Comparison of ENCODE assay signal across 8 mouse cellular contexts in the genomic region with DNA sequence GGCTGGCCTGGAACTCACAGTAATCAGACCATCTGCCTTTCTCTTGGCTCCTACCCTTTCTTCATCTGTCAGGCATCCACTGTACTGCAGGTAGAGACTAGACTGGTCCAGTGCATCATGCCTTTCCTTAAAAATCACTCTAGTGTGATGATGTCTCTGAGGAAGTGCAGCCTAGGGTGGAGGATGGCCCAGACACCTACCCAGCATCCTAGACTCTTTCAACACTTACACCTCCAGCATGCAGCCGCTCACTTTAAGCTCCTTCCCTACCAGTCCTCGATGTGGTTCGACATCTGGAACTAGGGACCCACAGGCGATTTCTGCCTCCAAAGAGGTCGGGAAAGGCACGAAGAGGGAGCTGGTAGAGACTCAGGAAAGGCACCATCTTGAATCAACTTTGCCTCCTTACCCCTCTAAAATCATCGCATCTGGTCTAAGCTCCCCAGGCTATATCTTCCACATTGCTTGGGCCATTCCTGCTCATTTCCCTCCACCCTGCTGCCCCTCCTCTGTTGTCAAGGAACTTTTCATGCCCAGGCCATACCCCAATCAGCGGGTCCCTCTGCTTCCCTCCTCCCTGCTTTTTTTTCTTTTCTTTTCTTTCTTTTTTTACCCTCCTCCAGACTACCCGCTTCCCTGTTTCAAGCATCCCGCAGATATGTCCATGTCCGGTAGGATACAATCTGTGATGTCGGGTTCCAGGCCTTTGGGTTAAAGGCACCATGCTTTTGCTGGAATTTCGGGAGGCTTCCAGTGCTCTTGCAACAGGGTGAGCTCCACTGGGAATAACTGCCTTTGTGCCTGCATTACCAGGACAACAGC. TPM values are rescaled to one million over a fixed set of nuclear protein-coding genes. Genes with fewer than 3 reads are reported as not detected.
A peak's percentile ranks its signal among the peaks of the same experiment; 100 is the strongest.
DNase-seq lines count a peak whose midpoint lies in the region; ATAC-seq and TF ChIP-seq lines count a peak whose summit lies in the region.

No protein-coding gene starts in this region.

- peak; percentile 39; the same call in 1 of the 2 replicates for ATAC-seq in liver, embryonic 14.5 days (ENCODE audit: insufficient read depth)
- ATAC-seq in activated CD4-positive, CD25-positive, alpha-beta regulatory T cell, adult 4 months, result no peak

- H3K4me1 ChIP-seq in forebrain, embryonic 10.5 days, result peaks cover 4% of the 10 kb centered on the region; the same call in 1 of the 2 replicates
- peaks cover 0 to 4% of the 10 kb centered on the region in 2 experiments; a peak in 2 of 4 replicates for H3K4me1 ChIP-seq in liver, embryonic 14.5 days (replicated peaks; ENCODE audit: control insufficient read depth in 2 of 2, insufficient read depth in 2 of 2, low read length in 1 of 2)

- TF ChIP-seq EP300 in liver, embryonic 14.5 days (IDR thresholded peaks at IDR 0.05; ENCODE audit: low read depth), result no peak

- H3K9ac ChIP-seq in liver, embryonic 14.5 days (replicated peaks), result peak overlapping the region; percentile 66

- TF ChIP-seq CTCF in gastrocnemius, adult 2 months (IDR thresholded peaks at IDR 0.05), result no peak
- no peak for TF ChIP-seq CTCF in liver, embryonic 14.5 days (IDR thresholded peaks at IDR 0.05; ENCODE audit: low read depth)

- no peaks in the 10 kb centered on the region for H3K27me3 ChIP-seq in forebrain, embryonic 10.5 days (ENCODE audit: poor library complexity, severe bottlenecking)
- no peaks in the 10 kb centered on the region for H3K27me3 ChIP-seq in liver, embryonic 14.5 days (ENCODE audit: control insufficient read depth, insufficient read depth, low read length)

- no peaks in the 10 kb centered on the region for H3K36me3 ChIP-seq in forebrain, embryonic 10.5 days (replicated peaks)
- no peaks in the 10 kb centered on the region for H3K36me3 ChIP-seq in liver, embryonic 14.5 days (replicated peaks; ENCODE audit: control insufficient read depth, insufficient read depth, low read depth)

- H3K9me3 ChIP-seq in forebrain, embryonic 10.5 days, result no peaks in the 10 kb centered on the region; the same call in 1 of the 2 replicates
- no peaks in the 10 kb centered on the region for H3K9me3 ChIP-seq in liver, embryonic 14.5 days (ENCODE audit: control insufficient read depth, low read length)

- peak overlapping the region; percentile 79 for H3K4me3 ChIP-seq in gastrocnemius, adult 2 months
- peak overlapping the region; percentile 56 for H3K4me3 ChIP-seq in forebrain, embryonic 10.5 days
- peak overlapping the region; percentile 60 to 84 for H3K4me3 ChIP-seq in liver, embryonic 14.5 days (ENCODE audit: insufficient read depth in 1 of 2, low read depth in 2 of 2, low read length in 2 of 2)

- 27% methylated on average over 13 of the region's 13 CpGs for WGBS in forebrain, embryonic 10.5 days
- WGBS in liver, embryonic 14.5 days (ENCODE audit: insufficient replicate concordance), result 18% methylated on average over 13 of the region's 13 CpGs

- no peak for DNase-seq in gastrocnemius, adult 2 months
- no peak for DNase-seq in gastrocnemius, postnatal 10 days
- DNase-seq in A20 (ENCODE audit: low read depth, low spot score), result peak; percentile 19
- no peak for DNase-seq in forebrain, embryonic 10.5 days (ENCODE audit: extremely low spot score, low spot score)
- DNase-seq in liver, embryonic 14.5 days (ENCODE audit: low read depth in 3 of 3, low spot score in 3 of 3), result no peak
- no peak for DNase-seq in adrenal gland, postnatal 25 days
- no peak for DNase-seq in layer of hippocampus, postnatal 14 days (ENCODE audit: low spot score in 2 of 2)

- peak overlapping the region; percentile 83 for H3K27ac ChIP-seq in gastrocnemius, adult 2 months
- peak overlapping the region; percentile 83 for H3K27ac ChIP-seq in forebrain, embryonic 10.5 days
- no peak overlapping the region; the same call in 1 of the 2 replicates for H3K27ac ChIP-seq in liver, embryonic 14.5 days

- H3K4me2 ChIP-seq in liver, embryonic 14.5 days (ENCODE audit: low read depth), result peak overlapping the region; percentile 76

- intact Hi-C loops in gastrocnemius, adult 2 months (cut with DNase I), result no loop called here

RNA-seq across cellular contexts. Expression of gene Lage3, which starts 0.6 kb away (rescaled TPM):
- 10 to 100 TPM; 33.9 to 37.1 TPM for total RNA-seq in gastrocnemius, adult 2 months (2021)
- 10 to 100 TPM; 40.6 to 45.2 TPM for total RNA-seq in gastrocnemius, postnatal 10 days (2021)
- 120 and 125 TPM in 2 replicates for polyA plus RNA-seq in forebrain, embryonic 10.5 days (2016; fragmentation: Nextera tagmentation; extraction: Ambion mirVana)
- 51.9 and 55.2 TPM in 2 replicates for polyA plus RNA-seq in liver, embryonic 14.5 days (2012; rRNA removed)
- 56.1 and 57.5 TPM in 2 replicates for polyA plus RNA-seq in liver, embryonic 14.5 days (2014; fragmentation: Nextera tagmentation; extraction: Ambion mirVana)
- polyA plus RNA-seq in activated CD4-positive, CD25-positive, alpha-beta regulatory T cell, adult 4 months (2017; shearing (Covaris generic)), result 10 to 100 TPM; 70.4 to 87.6 TPM
- total RNA-seq in adrenal gland, postnatal 25 days (2021), result 49.0 and 66.8 TPM in 2 replicates
- 10 to 100 TPM; 32.6 to 35.7 TPM for total RNA-seq in layer of hippocampus, postnatal 14 days (2021)

RNA-seq across cellular contexts. Expression of gene Ubl4a, which starts 20.2 kb away (rescaled TPM):
- total RNA-seq in gastrocnemius, adult 2 months (2021), result 10 to 100 TPM; 55.6 to 63.7 TPM
- 10 to 100 TPM; 51.1 to 51.7 TPM for total RNA-seq in gastrocnemius, postnatal 10 days (2021)
- polyA plus RNA-seq in forebrain, embryonic 10.5 days (2016; fragmentation: Nextera tagmentation; extraction: Ambion mirVana), result 64.3 and 67.3 TPM in 2 replicates
- 19.2 and 19.7 TPM in 2 replicates for polyA plus RNA-seq in liver, embryonic 14.5 days (2012; rRNA removed)
- polyA plus RNA-seq in liver, embryonic 14.5 days (2014; fragmentation: Nextera tagmentation; extraction: Ambion mirVana), result 45.5 and 49.1 TPM in 2 replicates
- 10 to 100 TPM; 57.4 to 70.9 TPM for polyA plus RNA-seq in activated CD4-positive, CD25-positive, alpha-beta regulatory T cell, adult 4 months (2017; shearing (Covaris generic))
- total RNA-seq in adrenal gland, postnatal 25 days (2021), result 59.6 and 60.7 TPM in 2 replicates
- total RNA-seq in layer of hippocampus, postnatal 14 days (2021), result 10 to 100 TPM; 57.5 to 59.6 TPM

RNA-seq across cellular contexts. Expression of gene Slc10a3, which starts 20.3 kb away (rescaled TPM):
- 1 to 10 TPM; 2.5 TPM for total RNA-seq in gastrocnemius, adult 2 months (2021)
- total RNA-seq in gastrocnemius, postnatal 10 days (2021), result 1 to 10 TPM; 4.8 to 5.6 TPM
- 10.6 and 12.5 TPM in 2 replicates for polyA plus RNA-seq in forebrain, embryonic 10.5 days (2016; fragmentation: Nextera tagmentation; extraction: Ambion mirVana)
- polyA plus RNA-seq in liver, embryonic 14.5 days (2012; rRNA removed), result 4.5 and 5.1 TPM in 2 replicates
- 6.5 and 6.9 TPM in 2 replicates for polyA plus RNA-seq in liver, embryonic 14.5 days (2014; fragmentation: Nextera tagmentation; extraction: Ambion mirVana)
- polyA plus RNA-seq in activated CD4-positive, CD25-positive, alpha-beta regulatory T cell, adult 4 months (2017; shearing (Covaris generic)), result 10 to 100 TPM; 22.4 to 34.2 TPM
- total RNA-seq in adrenal gland, postnatal 25 days (2021), result 18.0 and 20.4 TPM in 2 replicates
- total RNA-seq in layer of hippocampus, postnatal 14 days (2021), result 1 to 10 TPM; 1.8 to 2.0 TPM

RNA-seq across cellular contexts. Expression of gene Plxna3, which starts 24.0 kb away (rescaled TPM):
- total RNA-seq in gastrocnemius, adult 2 months (2021), result under 1 TPM; 0.15 to 0.50 TPM
- 1 to 10 TPM; 2.5 to 5.8 TPM for total RNA-seq in gastrocnemius, postnatal 10 days (2021)
- polyA plus RNA-seq in forebrain, embryonic 10.5 days (2016; fragmentation: Nextera tagmentation; extraction: Ambion mirVana), result 16.1 and 20.3 TPM in 2 replicates
- polyA plus RNA-seq in liver, embryonic 14.5 days (2012; rRNA removed), result 2.9 and 3.9 TPM in 2 replicates
- 0.51 and 1.0 TPM in 2 replicates for polyA plus RNA-seq in liver, embryonic 14.5 days (2014; fragmentation: Nextera tagmentation; extraction: Ambion mirVana)
- polyA plus RNA-seq in activated CD4-positive, CD25-positive, alpha-beta regulatory T cell, adult 4 months (2017; shearing (Covaris generic)), result 1 to 10 TPM in 1 of 2 experiments, under 1 TPM in 1; 0.74 to 2.5 TPM
- 9.9 and 21.7 TPM in 2 replicates for total RNA-seq in adrenal gland, postnatal 25 days (2021)
- 10 to 100 TPM; 41.8 to 42.3 TPM for total RNA-seq in layer of hippocampus, postnatal 14 days (2021)

RNA-seq across cellular contexts. Expression of gene Fam50a, which starts 40.0 kb away (rescaled TPM):
- total RNA-seq in gastrocnemius, adult 2 months (2021), result 10 to 100 TPM; 22.5 to 27.6 TPM
- total RNA-seq in gastrocnemius, postnatal 10 days (2021), result 10 to 100 TPM; 27.1 to 31.2 TPM
- 63.4 and 67.3 TPM in 2 replicates for polyA plus RNA-seq in forebrain, embryonic 10.5 days (2016; fragmentation: Nextera tagmentation; extraction: Ambion mirVana)
- polyA plus RNA-seq in liver, embryonic 14.5 days (2012; rRNA removed), result 8.2 and 21.3 TPM in 2 replicates
- 20.7 and 26.4 TPM in 2 replicates for polyA plus RNA-seq in liver, embryonic 14.5 days (2014; fragmentation: Nextera tagmentation; extraction: Ambion mirVana)
- 10 to 100 TPM; 63.2 to 71.0 TPM for polyA plus RNA-seq in activated CD4-positive, CD25-positive, alpha-beta regulatory T cell, adult 4 months (2017; shearing (Covaris generic))
- 62.1 and 65.8 TPM in 2 replicates for total RNA-seq in adrenal gland, postnatal 25 days (2021)
- total RNA-seq in layer of hippocampus, postnatal 14 days (2021), result 10 to 100 TPM; 36.5 to 44.4 TPM
